Mouse (Mus musculus): ENCODE measurements around the gene Pum1. TPM values are rescaled to one million over a fixed set of nuclear protein-coding genes. Genes with fewer than 3 reads are reported as not detected.

The Pum1 gene
- polyA plus RNA-seq, 1 experiment from 2014 or later: 31.7 TPM

- no peak overlapping the region for H3K4me3 ChIP-seq (replicated peaks)
- no peak overlapping the region for H3K27ac ChIP-seq (replicated peaks)
- no peaks in the 10 kb centered on the region for H3K36me3 ChIP-seq (replicated peaks)
- H3K4me1 ChIP-seq (replicated peaks): peaks cover 9% of the 10 kb centered on the region
- ATAC-seq (ENCODE audit: insufficient read depth): no peak
- H3K9ac ChIP-seq: no peak overlapping the region
- no peak overlapping the region for H3K4me2 ChIP-seq
- H3K9me3 ChIP-seq (replicated peaks): no peaks in the 10 kb centered on the region
- 54% methylated on average over 10 of the region's 10 CpGs for WGBS (ENCODE audit: insufficient replicate concordance)
- no peaks in the 10 kb centered on the region for H3K27me3 ChIP-seq
Measured at GRCm38 (mm10) chr4:130801624-130802329, 138.7 kb downstream of the Pum1 start.

- Histone ChIP-seq H3K9ac (no peak overlapping the region), H3K4me1 (replicated peaks) (peaks cover 3% of the 10 kb centered on the region), H3K36me3 (replicated peaks) (no peaks in the 10 kb centered on the region), H3K9me3 (replicated peaks) (no peaks in the 10 kb centered on the region), H3K4me2 (no peak overlapping the region), H3K27ac (replicated peaks) (no peak overlapping the region), H3K4me3 (replicated peaks) (no peak overlapping the region), H3K27me3 (no peaks in the 10 kb centered on the region)
- WGBS (ENCODE audit: insufficient replicate concordance): 63% methylated on average over 2 of the region's 2 CpGs
- ATAC-seq (ENCODE audit: insufficient read depth): no peak
Measured at GRCm38 (mm10) chr4:130803591-130803990, 140.5 kb downstream of the Pum1 start.

GRCm38 (mm10) chr4:130804292-130804691 is 141.2 kb downstream of the Pum1 start:
- H3K27me3 ChIP-seq: no peaks in the 10 kb centered on the region
- no peaks in the 10 kb centered on the region; the same call in 1 of the 2 replicates for H3K4me1 ChIP-seq (replicated peaks)
- H3K4me2 ChIP-seq: no peak overlapping the region
- H3K9ac ChIP-seq: no peak overlapping the region
- H3K36me3 ChIP-seq (replicated peaks): no peaks in the 10 kb centered on the region
- no peaks in the 10 kb centered on the region for H3K9me3 ChIP-seq (replicated peaks)
- no peak overlapping the region for H3K27ac ChIP-seq (replicated peaks)
- H3K4me3 ChIP-seq (replicated peaks): no peak overlapping the region
- 33% methylated on average over 2 of the region's 2 CpGs for WGBS (ENCODE audit: insufficient replicate concordance)
- no peak for ATAC-seq (ENCODE audit: insufficient read depth)

GRCm38 (mm10) chr4:130804771-130805361 is 141.7 kb downstream of the Pum1 start:
- Histone ChIP-seq H3K36me3 (replicated peaks) (no peaks in the 10 kb centered on the region), H3K4me2 (no peak overlapping the region), H3K4me1 (replicated peaks) (no peaks in the 10 kb centered on the region), H3K27me3 (no peaks in the 10 kb centered on the region), H3K4me3 (replicated peaks) (no peak overlapping the region), H3K9me3 (replicated peaks) (no peaks in the 10 kb centered on the region), H3K9ac (no peak overlapping the region), H3K27ac (replicated peaks) (no peak overlapping the region)
- no peak for ATAC-seq (ENCODE audit: insufficient read depth)
- WGBS (ENCODE audit: insufficient replicate concordance): 77% methylated on average over 7 of the region's 7 CpGs

- Histone ChIP-seq H3K4me2 (no peak overlapping the region), H3K36me3 (replicated peaks) (no peaks in the 10 kb centered on the region), H3K27me3 (no peaks in the 10 kb centered on the region), H3K27ac (replicated peaks) (no peak overlapping the region), H3K9me3 (replicated peaks) (no peaks in the 10 kb centered on the region), H3K4me1 (replicated peaks) (no peaks in the 10 kb centered on the region), H3K9ac (no peak overlapping the region), H3K4me3 (replicated peaks) (no peak overlapping the region)
- ATAC-seq (ENCODE audit: insufficient read depth): no peak
- 63% methylated on average over 7 of the region's 7 CpGs for WGBS (ENCODE audit: insufficient replicate concordance)
Measured at GRCm38 (mm10) chr4:130805746-130806145, 142.6 kb downstream of the Pum1 start.

GRCm38 (mm10) chr4:130806746-130807145 is 143.6 kb downstream of the Pum1 start:
- Histone ChIP-seq H3K27me3 (no peaks in the 10 kb centered on the region), H3K4me2 (no peak overlapping the region), H3K4me1 (replicated peaks) (no peaks in the 10 kb centered on the region), H3K9ac (no peak overlapping the region), H3K9me3 (replicated peaks) (no peaks in the 10 kb centered on the region), H3K4me3 (replicated peaks) (no peak overlapping the region), H3K36me3 (replicated peaks) (no peaks in the 10 kb centered on the region), H3K27ac (replicated peaks) (no peak overlapping the region)
- ATAC-seq (ENCODE audit: insufficient read depth): no peak
- 74% methylated on average over 9 of the region's 9 CpGs for WGBS (ENCODE audit: insufficient replicate concordance)

- no peak overlapping the region for H3K27ac ChIP-seq (replicated peaks)
- H3K9me3 ChIP-seq (replicated peaks): no peaks in the 10 kb centered on the region
- no peak overlapping the region for H3K4me2 ChIP-seq
- H3K4me3 ChIP-seq (replicated peaks): no peak overlapping the region
- no peaks in the 10 kb centered on the region for H3K4me1 ChIP-seq (replicated peaks)
- no peak for ATAC-seq (ENCODE audit: insufficient read depth)
- 52% methylated on average over 5 of the region's 5 CpGs for WGBS (ENCODE audit: insufficient replicate concordance)
- no peaks in the 10 kb centered on the region for H3K36me3 ChIP-seq (replicated peaks)
- no peak overlapping the region for H3K9ac ChIP-seq
- H3K27me3 ChIP-seq: no peaks in the 10 kb centered on the region
Measured at GRCm38 (mm10) chr4:130809784-130810183, 146.7 kb downstream of the Pum1 start.

- Histone ChIP-seq H3K27ac (replicated peaks) (no peak overlapping the region), H3K9ac (no peak overlapping the region), H3K27me3 (no peaks in the 10 kb centered on the region), H3K4me1 (replicated peaks) (no peaks in the 10 kb centered on the region), H3K36me3 (replicated peaks) (no peaks in the 10 kb centered on the region), H3K4me2 (no peak overlapping the region), H3K4me3 (replicated peaks) (no peak overlapping the region), H3K9me3 (replicated peaks) (no peaks in the 10 kb centered on the region)
- no peak for ATAC-seq (ENCODE audit: insufficient read depth)
- 53% methylated on average over 3 of the region's 3 CpGs for WGBS (ENCODE audit: insufficient replicate concordance)
Measured at GRCm38 (mm10) chr4:130810845-130811244, 147.7 kb downstream of the Pum1 start.

- 61% methylated on average over 7 of the region's 7 CpGs for WGBS (ENCODE audit: insufficient replicate concordance)
- Histone ChIP-seq H3K4me3 (replicated peaks) (no peak overlapping the region), H3K9ac (no peak overlapping the region), H3K27me3 (no peaks in the 10 kb centered on the region), H3K36me3 (replicated peaks) (no peaks in the 10 kb centered on the region), H3K27ac (replicated peaks) (no peak overlapping the region), H3K9me3 (replicated peaks) (no peaks in the 10 kb centered on the region), H3K4me2 (no peak overlapping the region), H3K4me1 (replicated peaks) (no peaks in the 10 kb centered on the region)
- ATAC-seq (ENCODE audit: insufficient read depth): no peak
Measured at GRCm38 (mm10) chr4:130811385-130811784, 148.3 kb downstream of the Pum1 start.

GRCm38 (mm10) chr4:130813958-130814357 is 150.8 kb downstream of the Pum1 start:
- Histone ChIP-seq H3K9me3 (replicated peaks) (no peaks in the 10 kb centered on the region), H3K4me1 (replicated peaks) (no peaks in the 10 kb centered on the region), H3K27me3 (no peaks in the 10 kb centered on the region), H3K4me2 (no peak overlapping the region), H3K36me3 (replicated peaks) (no peaks in the 10 kb centered on the region), H3K4me3 (replicated peaks) (no peak overlapping the region), H3K9ac (no peak overlapping the region), H3K27ac (replicated peaks) (no peak overlapping the region)
- 39% methylated on average over 2 of the region's 2 CpGs for WGBS (ENCODE audit: insufficient replicate concordance)
- ATAC-seq (ENCODE audit: insufficient read depth): no peak

- Histone ChIP-seq H3K9ac (no peak overlapping the region), H3K27ac (replicated peaks) (no peak overlapping the region), H3K9me3 (replicated peaks) (no peaks in the 10 kb centered on the region), H3K4me1 (replicated peaks) (no peaks in the 10 kb centered on the region), H3K4me3 (replicated peaks) (no peak overlapping the region), H3K27me3 (no peaks in the 10 kb centered on the region), H3K36me3 (replicated peaks) (no peaks in the 10 kb centered on the region), H3K4me2 (no peak overlapping the region)
- ATAC-seq (ENCODE audit: insufficient read depth): no peak
- 63% methylated on average over 8 of the region's 8 CpGs for WGBS (ENCODE audit: insufficient replicate concordance)
Measured at GRCm38 (mm10) chr4:130814742-130815330, 151.7 kb downstream of the Pum1 start.
